In genomic region chr9:21444574-21444973, GRCm38 (mm10) we compare ENCODE assay signal across 30 mouse cellular contexts. TPM values are rescaled to one million over a fixed set of nuclear protein-coding genes. Genes with fewer than 3 reads are reported as not detected.
A peak's percentile ranks its signal among the peaks of the same experiment; 100 is the strongest.
DNase-seq lines count a peak whose midpoint lies in the region; ATAC-seq and TF ChIP-seq lines count a peak whose summit lies in the region.
"Had no signal": no experiment of that assay in that cellular context is flagged by ENCODE, and none has a peak within 500 bp of the region (broad histone marks: within the 10 kb centered on the region; RNA-seq: fewer than 3 reads in every experiment).

No protein-coding gene starts in this region.

- H3K4me1 ChIP-seq in kidney, postnatal 0 days (replicated peaks; ENCODE audit: insufficient read depth, low read length): no peaks in the 10 kb centered on the region
- H3K4me1 ChIP-seq in liver, postnatal 0 days (ENCODE audit: insufficient read depth): peaks cover 17% of the 10 kb centered on the region
- H3K4me1 ChIP-seq: forebrain, embryonic 12.5 days had no signal

- H3K27ac ChIP-seq in kidney, postnatal 0 days: 0 out of 2 replicates have a peak overlapping the region, but pooled peaks have one; percentile 2
- H3K27ac ChIP-seq in liver, postnatal 0 days (ENCODE audit: low read depth): peak overlapping the region; percentile 76
- H3K27ac ChIP-seq: embryonic facial prominence, embryonic 10.5 days; embryonic facial prominence, embryonic 13.5 days; forebrain, embryonic 12.5 days; forebrain, embryonic 15.5 days; heart, adult 2 months; heart, embryonic 10.5 days; heart, embryonic 13.5 days; hindbrain, embryonic 14.5 days had no signal

- no peaks in the 10 kb centered on the region for H3K9me3 ChIP-seq in kidney, postnatal 0 days (replicated peaks; ENCODE audit: low read length)
- H3K9me3 ChIP-seq in liver, postnatal 0 days (ENCODE audit: low read length): no peaks in the 10 kb centered on the region
- H3K9me3 ChIP-seq: embryonic facial prominence, embryonic 10.5 days; embryonic facial prominence, embryonic 13.5 days; forebrain, embryonic 12.5 days; forebrain, embryonic 15.5 days; heart, embryonic 10.5 days; heart, embryonic 13.5 days had no signal

- no peaks in the 10 kb centered on the region for H3K36me3 ChIP-seq in kidney, postnatal 0 days (ENCODE audit: insufficient read depth, low read length)
- peaks cover 11% of the 10 kb centered on the region for H3K36me3 ChIP-seq in liver, postnatal 0 days (replicated peaks; ENCODE audit: insufficient read depth, low read length)
- H3K36me3 ChIP-seq in myocyte (ENCODE audit: control insufficient read depth, insufficient read depth): peaks cover 7% of the 10 kb centered on the region
- H3K36me3 ChIP-seq: forebrain, embryonic 15.5 days had no signal

- 82% methylated on average over 4 of the region's 4 CpGs for WGBS in kidney, postnatal 0 days
- WGBS in liver, postnatal 0 days (ENCODE audit: insufficient replicate concordance): 65% methylated on average over 4 of the region's 4 CpGs

- H3K79me2 ChIP-seq in myocyte (ENCODE audit: control insufficient read depth, insufficient read depth): peaks cover 82% of the 10 kb centered on the region

- ATAC-seq in kidney, postnatal 0 days (replicated peaks; ENCODE audit: low FRiP score, low read depth): no peak
- no peak for ATAC-seq in liver, postnatal 0 days
- ATAC-seq: activated CD4-positive, CD25-positive, alpha-beta regulatory T cell, adult 4 months; forebrain, embryonic 15.5 days had no signal

- no peak for TF ChIP-seq EP300 in liver, postnatal 0 days (IDR thresholded peaks at IDR 0.05; ENCODE audit: low read depth)

- H3K4me2 ChIP-seq in kidney, postnatal 0 days (ENCODE audit: low read length): no peak overlapping the region
- no peak overlapping the region for H3K4me2 ChIP-seq in liver, postnatal 0 days (ENCODE audit: low read depth, low read length)
- H3K4me2 ChIP-seq in myocyte (ENCODE audit: low read depth): no peak overlapping the region
- H3K4me2 ChIP-seq: embryonic facial prominence, embryonic 13.5 days; forebrain, embryonic 12.5 days; forebrain, embryonic 15.5 days; heart, embryonic 13.5 days; hindbrain, embryonic 14.5 days had no signal

- no peak overlapping the region for H3ac ChIP-seq in myocyte (ENCODE audit: control insufficient read depth, insufficient read length)

- no peak overlapping the region for H3K9ac ChIP-seq in kidney, postnatal 0 days (ENCODE audit: low read depth, low read length)
- no peak overlapping the region for H3K9ac ChIP-seq in liver, postnatal 0 days (replicated peaks)
- H3K9ac ChIP-seq: embryonic facial prominence, embryonic 13.5 days; forebrain, embryonic 12.5 days; forebrain, embryonic 15.5 days; heart, embryonic 13.5 days; hindbrain, embryonic 14.5 days had no signal

- DNase-seq in kidney, postnatal 0 days (ENCODE audit: low spot score): no peak
- DNase-seq in kidney, adult 18-20 months: no peak
- no peak for DNase-seq in liver, postnatal 0 days
- DNase-seq in liver (no peak), 416B (ENCODE audit: low read depth) (peak; percentile 29)
- no peak for DNase-seq in thymus, postnatal 36 days
- DNase-seq in gastrocnemius, postnatal 36 days: no peak
- DNase-seq: adrenal gland, adult 8-10 months; adrenal gland, postnatal 25 days; B cell, adult 2 months; cerebellum, adult 11-12 months; cerebellum, adult 8-10 months; cerebellum, postnatal 10 days; cerebellum, postnatal 36 days; embryo, embryonic 11 days; gastrocnemius, postnatal 25 days; heart, adult 2 months; heart, postnatal 14 days; heart, postnatal 4 days had no signal

- no peak overlapping the region for H3K4me3 ChIP-seq in kidney, postnatal 0 days (replicated peaks; ENCODE audit: low read depth, low read length)
- no peak overlapping the region for H3K4me3 ChIP-seq in liver, postnatal 0 days (ENCODE audit: low read depth, low read length)
- H3K4me3 ChIP-seq in myocyte: no peak overlapping the region
- H3K4me3 ChIP-seq: embryonic facial prominence, embryonic 10.5 days; embryonic facial prominence, embryonic 13.5 days; erythroblast, embryonic 14.5 days; forebrain, embryonic 12.5 days; forebrain, embryonic 15.5 days; heart, adult 2 months; heart, embryonic 10.5 days; heart, embryonic 13.5 days had no signal

- H3K27me3 ChIP-seq in kidney, postnatal 0 days (ENCODE audit: insufficient read depth, low read length): no peaks in the 10 kb centered on the region
- no peaks in the 10 kb centered on the region for H3K27me3 ChIP-seq in liver, postnatal 0 days (ENCODE audit: insufficient read depth, low read length)
- no peaks in the 10 kb centered on the region for H3K27me3 ChIP-seq in myocyte (ENCODE audit: control insufficient read depth, insufficient read depth, insufficient read length)
- H3K27me3 ChIP-seq: CH12.LX; embryonic facial prominence, embryonic 13.5 days; forebrain, embryonic 12.5 days; forebrain, embryonic 15.5 days; heart, embryonic 13.5 days had no signal

- intact Hi-C loops in gastrocnemius, postnatal 36 days (cut with DNase I): no loop called here

- no peak for TF ChIP-seq CTCF in kidney, postnatal 0 days (IDR thresholded peaks at IDR 0.05; ENCODE audit: low read depth)
- TF ChIP-seq CTCF in liver, postnatal 0 days (IDR thresholded peaks at IDR 0.05; ENCODE audit: low read depth): no peak

- TF ChIP-seq POLR2A in myocyte (IDR thresholded peaks at IDR 0.05; ENCODE audit: insufficient read length, low read depth): no peak

TF ChIP-seq in myocyte, 11 proteins besides CTCF, POLR2A, EP300 and RAD21:
- TF ChIP-seq E2F4 (IDR thresholded peaks at IDR 0.05; ENCODE audit: insufficient read depth) (no peak), MYOG (IDR thresholded peaks at IDR 0.05; ENCODE audit: control insufficient read depth in 1 of 3, insufficient read depth in 1 of 3, insufficient read length in 2 of 3, low read depth in 2 of 3) (peak in 2 of 3 experiments; percentile 38 to 57), MYOD1 (IDR thresholded peaks at IDR 0.05; ENCODE audit: control insufficient read depth in 1 of 3, insufficient read length in 2 of 3, low read depth in 2 of 3) (peak in 1 of 3 experiments; percentile 64)
TF ChIP-seq in myocyte: peak in this region for 2.

RNA-seq across cellular contexts. Expression of gene Dnm2, which starts 19.9 kb away (rescaled TPM):
- 68.0 and 68.9 TPM in 2 replicates for polyA plus RNA-seq in kidney, postnatal 0 days (2015; fragmentation: Nextera tagmentation; extraction: Ambion mirVana)
- polyA plus RNA-seq in liver, postnatal 0 days (2015; fragmentation: Nextera tagmentation; extraction: Ambion mirVana): 29.5 and 35.2 TPM in 2 replicates
- polyA plus RNA-seq in myocyte (2012; fragmentation: generic; extraction: Trizol): 157 TPM
- total RNA-seq in gastrocnemius, postnatal 36 days (2021): 10 to 100 TPM; 36.8 to 37.2 TPM

RNA-seq across cellular contexts. Expression of gene Qtrt1, which starts 32.9 kb away (rescaled TPM):
- 41.1 and 42.0 TPM in 2 replicates for polyA plus RNA-seq in kidney, postnatal 0 days (2015; fragmentation: Nextera tagmentation; extraction: Ambion mirVana)
- 11.3 and 13.7 TPM in 2 replicates for polyA plus RNA-seq in liver, postnatal 0 days (2015; fragmentation: Nextera tagmentation; extraction: Ambion mirVana)
- 55.3 TPM for polyA plus RNA-seq in myocyte (2012; fragmentation: generic; extraction: Trizol)
- 1 to 10 TPM; 5.2 to 6.2 TPM for total RNA-seq in gastrocnemius, postnatal 36 days (2021)
